Mouse (Mus musculus) regulatory T cell (primary cell): Measurements from ENCODE around the gene Gng3.
"Not testable (repeated sequence)": the region's sequence is repeated elsewhere in the genome, so short reads cannot be mapped to it uniquely, and the experiment has no call there.

Experiments
- in situ Hi-C: fragments of 300-600 bp; cut with MboI, MseI; formaldehyde crosslinking; loops from one replicate; pipeline ENCODE4 v1.15.1; 2025; ENCODE audit warnings: high pct_unique_total_duplicates

Gene Gng3

GRCm38 (mm10) chr19:8839103-8839907 lies at the start of gene Gng3:
Gng3 (minus strand) TSS chr19:8839194.
- in situ Hi-C loops: loop anchor here (5.0 to 25.0 kb wide), 3 partner anchors 58 to 252 kb away; partner anchors contain the start of genes Ganab and Slc22a8

- in situ Hi-C loops: loop anchor here (25.0 kb wide), 1 partner anchor 1099 kb away; the partner anchor contains the start of gene Fth1
Measured at GRCm38 (mm10) chr19:8887585-8888463, 48.8 kb upstream of the Gng3 start.

GRCm38 (mm10) chr19:8886916-8887584 lies 48.1 kb upstream of the Gng3 start:
- in situ Hi-C loops: loop anchor here (25.0 kb wide), 1 partner anchor 1100 kb away; the partner anchor contains the start of gene Fth1

GRCm38 (mm10) chr19:8883616-8884015 lies 44.6 kb upstream of the Gng3 start, which contains the start of the genes Lbhd1 and Gm49403:
Lbhd1 (plus strand) TSS chr19:8883732.
Gm49403 (plus strand) TSS chr19:8883930.
- in situ Hi-C loops: loop anchor here (25.0 kb wide), 1 partner anchor 1104 kb away; the partner anchor contains the start of gene Fth1

- in situ Hi-C loops: loop anchor here (25.0 kb wide), 1 partner anchor 1106 kb away; the partner anchor contains the start of gene Fth1
Measured at GRCm38 (mm10) chr19:8881034-8881392, 42.0 kb upstream of the Gng3 start.

- in situ Hi-C loops: loop anchor here (25.0 kb wide), 1 partner anchor 1107 kb away; the partner anchor contains the start of gene Fth1
Measured at GRCm38 (mm10) chr19:8880311-8881033, 41.5 kb upstream of the Gng3 start, which contains the start of gene Uqcc3. Uqcc3 (minus strand) TSS chr19:8880923.

GRCm38 (mm10) chr19:8875031-8875430 lies 36.0 kb upstream of the Gng3 start:
- in situ Hi-C loops: loop anchor here (25.0 kb wide), 1 partner anchor 1112 kb away; the partner anchor contains the start of gene Fth1

GRCm38 (mm10) chr19:8872266-8872840 lies 33.4 kb upstream of the Gng3 start:
- in situ Hi-C loops: no loop called here

- in situ Hi-C loops: no loop called here
Measured at GRCm38 (mm10) chr19:8871267-8872186, 32.5 kb upstream of the Gng3 start, which contains the start of gene Ubxn1. Ubxn1 (plus strand) TSS chr19:8871496.

GRCm38 (mm10) chr19:8870838-8871237 lies 31.8 kb upstream of the Gng3 start:
- in situ Hi-C loops: no loop called here

- in situ Hi-C loops: not testable (repeated sequence)
Measured at GRCm38 (mm10) chr19:8870381-8870780, 31.4 kb upstream of the Gng3 start.

GRCm38 (mm10) chr19:8864265-8864664 lies 25.3 kb upstream of the Gng3 start:
- in situ Hi-C loops: no loop called here

GRCm38 (mm10) chr19:8859018-8859417 lies 20.0 kb upstream of the Gng3 start:
- in situ Hi-C loops: no loop called here

GRCm38 (mm10) chr19:8857689-8858088 lies 18.7 kb upstream of the Gng3 start:
- in situ Hi-C loops: no loop called here

GRCm38 (mm10) chr19:8853117-8853516 lies 14.1 kb upstream of the Gng3 start:
- in situ Hi-C loops: no loop called here

- in situ Hi-C loops: no loop called here
Measured at GRCm38 (mm10) chr19:8852236-8852928, 13.4 kb upstream of the Gng3 start.

- in situ Hi-C loops: no loop called here
Measured at GRCm38 (mm10) chr19:8851639-8852038, 12.6 kb upstream of the Gng3 start.

GRCm38 (mm10) chr19:8850402-8850901 lies 11.5 kb upstream of the Gng3 start, which contains the start of gene Lrrn4cl:
Lrrn4cl (plus strand) TSS chr19:8850768.
- in situ Hi-C loops: no loop called here
